Mouse (Mus musculus) limb, embryonic 12.5 days (tissue): ENCODE results near the gene 9230102O04Rik. TPM values are rescaled to one million over a fixed set of nuclear protein-coding genes. Genes with fewer than 3 reads are reported as not detected.
A peak's percentile ranks its signal among the peaks of the same experiment; 100 is the strongest.

Source experiments
- ATAC-seq: fragments of 200-750 bp; cut with Nextera tagmentation; 2 replicates; pipeline ENCODE4 v1.8.0; 2017; ENCODE audit warnings: low read depth, moderate TSS enrichment; ENCODE audit not compliant: insufficient number of reproducible peaks, insufficient read depth, low FRiP score, low TSS enrichment
- H3K27ac ChIP-seq: fragments of 300-500 bp; sonication (generic); 2 replicates; pipeline ENCODE4 v1.5.1; 2016; ENCODE audit warnings: mild to moderate bottlenecking, moderate library complexity
- H3K27me3 ChIP-seq: fragments of 300-500 bp; sonication (generic); 2 replicates; pipeline ENCODE4 v1.6.1; 2016; ENCODE audit warnings: mild to moderate bottlenecking, moderate library complexity
- H3K36me3 ChIP-seq: fragments of 300-500 bp; sonication (generic); 2 replicates; pipeline ENCODE4 v1.6.1; 2016; ENCODE audit warnings: mild to moderate bottlenecking, moderate library complexity
- H3K4me1 ChIP-seq: fragments of 300-500 bp; sonication (generic); replicated peaks from 2 replicates; pipeline ENCODE4 v1.6.1; 2016
- H3K4me2 ChIP-seq: fragments of 300-500 bp; sonication (generic); 2 replicates; pipeline ENCODE4 v1.6.1; 2016; ENCODE audit warnings: mild to moderate bottlenecking, moderate library complexity
- H3K4me3 ChIP-seq: fragments of 300-500 bp; sonication (generic); replicated peaks from 2 replicates; pipeline ENCODE4 v1.5.1; 2016; ENCODE audit warnings: mild to moderate bottlenecking
- H3K9ac ChIP-seq: fragments of 300-500 bp; sonication (generic); replicated peaks from 2 replicates; pipeline ENCODE4 v1.6.1; 2016; ENCODE audit warnings: mild to moderate bottlenecking, moderate library complexity
- H3K9me3 ChIP-seq: fragments of 300-500 bp; sonication (generic); 2 replicates; pipeline ENCODE4 v1.6.1; 2016; ENCODE audit warnings: mild to moderate bottlenecking, moderate library complexity
- WGBS: fragments of 180-500 bp; shearing (Covaris S2); methylation state at CpG from one replicate; pipeline ENCODE4 v1.1.7; 2016; 5-methylcytosine and 5-hydroxymethylcytosine counted together
- polyA plus RNA-seq: library from polyadenylated mRNA; unstranded; fragments of >200 nt; fragmentation: Nextera tagmentation; extraction: Ambion mirVana; gene quantifications from 2 replicates; pipeline ENCODE4 v1.2.1, GENCODE M21; 2016

9230102O04Rik gene
- polyA plus RNA-seq, 1 experiment from 2014 or later, result not detected

- ATAC-seq, result no peak
- Histone ChIP-seq H3K27me3 (peaks cover 99% of the 10 kb centered on the region), H3K9me3 (no peaks in the 10 kb centered on the region), H3K27ac (no peak overlapping the region), H3K4me3 (0 out of 2 replicates have a peak overlapping the region, but pooled peaks have one; percentile 37), H3K4me2 (no peak overlapping the region), H3K9ac (no peak overlapping the region), H3K36me3 (no peaks in the 10 kb centered on the region), H3K4me1 (peaks cover 41% of the 10 kb centered on the region)
- WGBS, result 5% methylated on average over 15 of the region's 15 CpGs
Measured at GRCm38 (mm10) chr2:9884533-9885216, 4.7 kb downstream of the 9230102O04Rik start.

GRCm38 (mm10) chr2:9883803-9884532, 5.4 kb downstream of the 9230102O04Rik start:
- Histone ChIP-seq H3K4me2 (peak overlapping the region; percentile 72), H3K27ac (no peak overlapping the region), H3K36me3 (no peaks in the 10 kb centered on the region), H3K9me3 (no peaks in the 10 kb centered on the region), H3K9ac (no peak overlapping the region), H3K4me3 (0 out of 2 replicates have a peak overlapping the region, but pooled peaks have one; percentile 37), H3K27me3 (peaks cover 99% of the 10 kb centered on the region), H3K4me1 (peaks cover 41% of the 10 kb centered on the region)
- WGBS, result 1% methylated on average over 27 of the region's 27 CpGs
- no peak for ATAC-seq

- H3K36me3 ChIP-seq, result no peaks in the 10 kb centered on the region
- no peaks in the 10 kb centered on the region for H3K9me3 ChIP-seq
- WGBS, result under 1% methylated on average over 43 of the region's 43 CpGs
- H3K4me3 ChIP-seq, result peak overlapping the region; percentile 37
- no peak for ATAC-seq
- H3K9ac ChIP-seq, result no peak overlapping the region
- no peak overlapping the region for H3K27ac ChIP-seq
- H3K27me3 ChIP-seq, result peaks cover 100% of the 10 kb centered on the region
- H3K4me2 ChIP-seq, result peak overlapping the region; percentile 72
- peaks cover 46% of the 10 kb centered on the region for H3K4me1 ChIP-seq
Measured at GRCm38 (mm10) chr2:9882926-9883802, 6.2 kb downstream of the 9230102O04Rik start.

GRCm38 (mm10) chr2:9882371-9882925, 6.9 kb downstream of the 9230102O04Rik start:
- H3K9ac ChIP-seq, result 0 out of 2 replicates have a peak overlapping the region, but pooled peaks have one; percentile 34
- no peak overlapping the region for H3K27ac ChIP-seq
- H3K4me3 ChIP-seq, result peak overlapping the region; percentile 37
- under 1% methylated on average over 39 of the region's 39 CpGs for WGBS
- no peaks in the 10 kb centered on the region for H3K9me3 ChIP-seq
- H3K4me1 ChIP-seq, result peaks cover 51% of the 10 kb centered on the region
- peaks cover 99% of the 10 kb centered on the region for H3K27me3 ChIP-seq
- no peaks in the 10 kb centered on the region for H3K36me3 ChIP-seq
- peak overlapping the region; percentile 72 for H3K4me2 ChIP-seq
- no peak for ATAC-seq

GRCm38 (mm10) chr2:9881611-9882023, 7.7 kb downstream of the 9230102O04Rik start:
- peaks cover 99% of the 10 kb centered on the region for H3K27me3 ChIP-seq
- peak overlapping the region; percentile 37 for H3K4me3 ChIP-seq
- no peaks in the 10 kb centered on the region for H3K36me3 ChIP-seq
- H3K9ac ChIP-seq, result peak overlapping the region; percentile 38; the same call in 1 of the 2 replicates
- peaks cover 58% of the 10 kb centered on the region for H3K4me1 ChIP-seq
- no peak overlapping the region for H3K27ac ChIP-seq
- H3K4me2 ChIP-seq, result peak overlapping the region; percentile 72
- no peak for ATAC-seq
- no peaks in the 10 kb centered on the region for H3K9me3 ChIP-seq
- under 1% methylated on average over 13 of the region's 13 CpGs for WGBS

GRCm38 (mm10) chr2:9881051-9881591, 8.2 kb downstream of the 9230102O04Rik start, which contains the start of gene 4930412O13Rik:
TSS of gene 4930412O13Rik (plus strand) at chr2:9881252.
- no peak for ATAC-seq
- peak within 1 kb of the TSS; percentile 38; the same call in 1 of the 2 replicates for H3K9ac ChIP-seq
- under 1% methylated on average over 31 of the region's 35 CpGs for WGBS
- H3K4me3 ChIP-seq, result peak within 1 kb of the TSS; percentile 37
- peaks cover 58% of the 10 kb centered on the region for H3K4me1 ChIP-seq
- H3K9me3 ChIP-seq, result no peaks in the 10 kb centered on the region
- H3K27me3 ChIP-seq, result peaks cover 99% of the 10 kb centered on the region
- peak within 1 kb of the TSS; percentile 72 for H3K4me2 ChIP-seq
- H3K36me3 ChIP-seq, result no peaks in the 10 kb centered on the region
- H3K27ac ChIP-seq, result no peak within 1 kb of the TSS

- Histone ChIP-seq H3K4me2 (no peak overlapping the region), H3K4me1 (peaks cover 58% of the 10 kb centered on the region), H3K27me3 (peaks cover 99% of the 10 kb centered on the region), H3K27ac (no peak overlapping the region), H3K9me3 (no peaks in the 10 kb centered on the region), H3K9ac (no peak overlapping the region), H3K36me3 (no peaks in the 10 kb centered on the region), H3K4me3 (no peak overlapping the region)
- ATAC-seq, result no peak
- WGBS, result 2% methylated on average over 11 of the region's 11 CpGs
Measured at GRCm38 (mm10) chr2:9880271-9880670, 9.1 kb downstream of the 9230102O04Rik start.

GRCm38 (mm10) chr2:9879493-9879892, 9.8 kb downstream of the 9230102O04Rik start:
- WGBS, result 0% methylated on average over 21 of the region's 21 CpGs
- H3K9ac ChIP-seq, result no peak overlapping the region
- peaks cover 63% of the 10 kb centered on the region for H3K4me1 ChIP-seq
- no peak overlapping the region for H3K27ac ChIP-seq
- peak overlapping the region; percentile 87 for H3K4me2 ChIP-seq
- no peaks in the 10 kb centered on the region for H3K9me3 ChIP-seq
- H3K27me3 ChIP-seq, result peaks cover 99% of the 10 kb centered on the region
- peak; percentile 91 for ATAC-seq
- peak overlapping the region; percentile 46 for H3K4me3 ChIP-seq
- H3K36me3 ChIP-seq, result no peaks in the 10 kb centered on the region

GRCm38 (mm10) chr2:9879092-9879491, 10.2 kb downstream of the 9230102O04Rik start:
- Histone ChIP-seq H3K9ac (no peak overlapping the region), H3K4me1 (peaks cover 63% of the 10 kb centered on the region), H3K4me2 (peak overlapping the region; percentile 87), H3K4me3 (peak overlapping the region; percentile 46), H3K36me3 (no peaks in the 10 kb centered on the region), H3K27me3 (peaks cover 99% of the 10 kb centered on the region), H3K9me3 (no peaks in the 10 kb centered on the region), H3K27ac (no peak overlapping the region)
- WGBS, result under 1% methylated on average over 22 of the region's 22 CpGs
- ATAC-seq, result no peak; the same call in none of the 2 replicates

GRCm38 (mm10) chr2:9878564-9879081, 10.7 kb downstream of the 9230102O04Rik start:
- no peak overlapping the region for H3K27ac ChIP-seq
- H3K4me2 ChIP-seq, result peak overlapping the region; percentile 87
- peaks cover 58% of the 10 kb centered on the region for H3K4me1 ChIP-seq
- H3K27me3 ChIP-seq, result peaks cover 99% of the 10 kb centered on the region
- H3K4me3 ChIP-seq, result peak overlapping the region; percentile 46
- H3K9ac ChIP-seq, result 0 out of 2 replicates have a peak overlapping the region, but pooled peaks have one; percentile 31
- ATAC-seq, result no peak
- WGBS, result under 1% methylated on average over 33 of the region's 33 CpGs
- no peaks in the 10 kb centered on the region for H3K9me3 ChIP-seq
- no peaks in the 10 kb centered on the region for H3K36me3 ChIP-seq
